Mouse (Mus musculus): ENCODE data around the gene Wdr63.

The Wdr63 gene

DNA sequence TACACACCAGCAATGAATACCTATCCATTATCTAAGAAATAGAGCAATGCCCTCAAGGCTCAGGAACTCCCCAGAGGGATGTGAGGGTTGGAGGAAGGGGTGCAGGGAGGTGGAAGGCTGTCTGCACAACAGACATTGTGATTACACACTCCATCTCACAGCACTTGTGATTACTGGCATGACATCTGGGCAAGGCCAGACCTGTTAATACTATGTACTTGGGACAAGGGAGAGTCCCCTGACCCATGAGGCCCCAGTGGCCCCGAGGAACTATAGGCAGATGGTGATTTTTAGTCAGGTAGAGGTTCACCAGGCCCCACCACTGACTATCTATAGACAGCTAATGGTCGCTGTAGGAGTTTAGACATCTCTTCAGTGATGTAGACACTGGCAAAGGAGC, 54.1 kb downstream of the Wdr63 start:
- DNase-seq (ENCODE audit: low spot score in 2 of 2): no peak

DNA sequence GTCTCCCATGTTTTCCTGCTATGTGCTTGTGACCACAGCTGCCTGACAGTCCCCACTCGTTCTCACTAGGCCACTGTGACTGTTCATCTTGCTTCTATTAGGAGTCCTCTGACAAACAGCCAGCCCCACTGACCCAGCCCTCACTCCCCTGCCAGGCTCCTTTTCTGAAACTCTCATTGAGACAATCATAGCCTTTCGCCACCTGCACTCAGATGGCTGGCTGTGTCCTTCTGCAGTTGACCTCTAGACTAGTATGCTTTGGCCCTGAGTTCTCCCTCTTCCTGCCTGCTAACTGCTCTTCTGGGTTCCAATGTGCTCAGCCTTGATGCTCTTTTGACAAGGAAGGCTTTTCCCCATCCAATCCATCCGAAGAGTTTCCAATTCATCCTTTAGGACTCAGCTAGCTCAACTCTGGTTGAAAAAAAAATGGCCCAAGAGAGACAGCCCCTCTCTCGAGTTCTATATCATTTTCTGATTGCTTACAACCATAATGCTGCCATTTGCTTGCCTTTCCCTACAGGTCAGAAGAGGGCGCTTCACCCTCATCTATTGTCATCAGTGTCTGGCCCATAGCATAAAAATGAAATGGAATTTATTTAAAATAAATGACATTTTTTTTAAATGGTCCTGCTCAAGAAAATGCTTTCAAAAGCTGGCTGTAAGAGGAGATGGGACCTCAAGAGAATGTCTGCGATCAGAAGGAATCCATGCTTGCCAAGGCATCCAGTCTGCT, 54.7 kb downstream of the Wdr63 start:
- no peak for DNase-seq (ENCODE audit: low spot score in 2 of 2)

DNA sequence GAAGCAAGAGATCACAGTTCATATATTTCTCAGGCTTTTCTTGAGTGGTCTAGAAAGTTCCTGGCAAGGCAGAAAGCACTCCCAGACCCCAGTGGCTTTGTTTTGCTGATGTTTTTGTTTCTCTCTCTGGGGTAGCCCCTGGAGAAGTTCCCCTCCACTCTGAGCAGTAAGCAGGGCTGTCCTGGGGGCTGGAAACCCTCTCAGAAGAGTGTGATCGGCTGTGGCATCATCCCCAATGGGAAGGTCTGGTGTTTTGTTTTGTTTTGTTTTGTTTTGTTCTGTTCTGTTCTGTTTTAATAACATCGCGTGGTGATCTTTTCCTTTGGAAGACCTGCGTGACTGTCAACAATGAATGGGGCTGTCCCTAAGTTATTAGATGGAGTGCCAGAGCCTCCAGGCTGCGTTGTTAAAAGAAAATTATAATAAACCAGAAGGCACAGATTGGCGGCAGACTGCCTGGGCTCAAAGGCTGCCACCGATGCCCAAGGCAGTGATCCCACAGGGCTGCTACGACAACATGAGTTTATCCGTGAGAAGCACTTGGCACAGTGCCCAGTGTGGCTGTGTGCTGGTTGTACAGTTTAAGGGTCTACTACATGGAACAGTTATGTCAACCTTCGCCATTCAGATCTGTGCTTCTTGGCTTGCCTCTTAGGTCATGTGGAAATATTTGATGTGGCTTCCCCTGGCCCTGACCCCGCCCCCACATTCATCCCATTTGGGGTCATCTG, 56.5 kb downstream of the Wdr63 start:
- DNase-seq (ENCODE audit: low spot score in 2 of 2): no peak

DNA sequence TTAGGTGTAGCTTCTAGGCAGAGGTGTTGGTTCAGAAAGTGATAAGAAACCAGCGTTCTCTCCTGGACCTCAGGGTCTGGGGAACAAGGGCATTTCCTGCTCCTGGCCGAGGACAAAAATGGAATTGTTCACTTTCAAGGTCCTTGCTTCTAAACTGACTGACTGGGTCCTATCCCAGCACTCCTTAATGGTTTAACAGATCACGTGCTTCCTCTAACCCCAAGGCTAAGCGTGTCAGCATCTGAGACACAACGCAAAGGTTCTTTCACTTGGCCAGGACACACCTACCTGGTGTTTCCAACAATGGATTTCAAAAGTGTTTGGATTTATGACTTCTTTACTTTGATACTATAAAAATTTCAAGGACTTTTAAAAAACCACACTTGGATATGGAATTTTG, 58.0 kb downstream of the Wdr63 start:
- no peak for DNase-seq (ENCODE audit: low spot score in 2 of 2)

DNA sequence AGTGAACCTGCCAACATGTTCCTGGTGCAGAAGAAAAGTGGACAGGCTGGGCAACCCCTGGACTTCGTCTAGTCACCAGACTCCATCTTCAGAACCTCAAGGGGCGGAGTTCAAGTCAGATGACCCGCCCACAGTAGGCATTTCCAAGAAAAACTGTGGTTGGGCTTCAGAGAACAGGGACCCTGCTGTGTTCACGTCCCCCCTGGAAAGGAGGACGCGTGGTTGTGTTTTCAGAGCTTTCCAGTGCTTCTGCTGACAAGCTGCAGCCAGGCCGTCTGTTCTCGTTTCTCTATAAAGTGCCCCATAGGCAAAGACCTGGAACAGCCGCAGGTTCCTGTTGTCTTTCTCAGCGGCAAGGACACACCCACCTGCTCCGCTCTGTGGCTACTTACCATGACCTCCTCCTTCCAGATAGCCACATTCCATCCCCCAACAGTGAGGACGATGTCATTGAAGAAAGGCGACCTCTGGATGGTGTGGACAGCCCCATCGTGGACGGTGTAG, 60.2 kb downstream of the Wdr63 start:
- peak; percentile 23 to 25 for DNase-seq (ENCODE audit: low spot score in 2 of 2)

DNA sequence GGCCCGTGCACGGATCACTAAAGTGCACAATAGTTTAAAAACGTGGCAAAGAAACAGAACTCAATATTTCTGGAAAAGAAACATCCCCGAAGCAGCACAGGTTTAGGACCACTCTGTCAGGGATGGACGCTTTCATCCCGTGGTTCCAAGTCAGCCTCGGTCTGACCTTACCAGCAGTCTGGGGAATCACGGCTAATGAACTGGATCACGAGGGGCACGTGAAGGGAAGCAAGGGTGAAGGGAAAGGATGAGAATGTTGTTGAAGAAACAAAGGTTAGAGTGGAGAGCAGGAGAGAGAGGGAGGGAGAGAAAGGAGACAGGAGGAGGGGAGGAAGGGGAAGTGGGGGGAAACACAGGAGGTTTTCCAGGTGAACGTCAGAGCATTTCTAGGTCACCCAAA, 61.9 kb downstream of the Wdr63 start:
- DNase-seq (ENCODE audit: low spot score in 2 of 2): no peak

DNA sequence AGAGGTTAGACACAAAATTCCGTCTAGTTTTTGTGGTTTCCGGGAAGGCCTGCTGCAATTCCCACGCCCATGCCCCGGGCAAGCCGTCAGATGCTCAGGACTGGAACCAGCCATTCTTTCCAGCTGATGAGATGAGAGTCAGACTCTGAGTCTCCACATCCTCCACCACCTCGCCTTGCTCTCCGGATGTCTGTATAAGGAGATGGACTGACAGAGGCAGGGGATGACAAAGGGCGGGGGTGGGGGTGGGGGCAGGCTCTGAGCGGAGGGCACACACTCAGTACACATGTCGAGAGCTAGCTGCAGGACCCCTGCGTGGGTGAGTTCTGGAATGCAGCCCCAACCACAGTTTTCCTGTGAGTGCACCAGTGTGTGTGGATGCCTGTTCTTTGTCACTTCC, 63.0 kb downstream of the Wdr63 start:
- DNase-seq (ENCODE audit: low spot score in 2 of 2): no peak

DNA sequence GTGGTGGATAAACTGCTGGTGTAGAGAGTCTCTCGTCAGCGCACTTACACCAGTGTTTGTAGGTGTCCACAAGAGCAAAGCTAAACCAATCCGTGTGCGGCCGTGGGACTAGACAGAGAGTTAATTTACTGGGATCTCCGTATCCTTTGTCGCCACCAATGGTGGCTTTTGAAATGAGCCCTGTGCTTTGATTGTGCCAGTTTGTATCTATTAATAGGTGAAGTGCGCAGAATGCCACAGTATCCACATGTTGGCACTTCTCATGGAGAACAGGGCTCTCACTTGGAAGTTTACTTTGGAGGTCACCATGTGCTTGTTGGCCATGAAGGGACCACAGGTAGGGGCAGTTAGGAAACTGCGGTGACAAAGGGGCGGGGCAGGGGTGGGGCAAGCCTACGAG, 66.5 kb downstream of the Wdr63 start:
- no peak for DNase-seq (ENCODE audit: low spot score in 2 of 2)

DNA sequence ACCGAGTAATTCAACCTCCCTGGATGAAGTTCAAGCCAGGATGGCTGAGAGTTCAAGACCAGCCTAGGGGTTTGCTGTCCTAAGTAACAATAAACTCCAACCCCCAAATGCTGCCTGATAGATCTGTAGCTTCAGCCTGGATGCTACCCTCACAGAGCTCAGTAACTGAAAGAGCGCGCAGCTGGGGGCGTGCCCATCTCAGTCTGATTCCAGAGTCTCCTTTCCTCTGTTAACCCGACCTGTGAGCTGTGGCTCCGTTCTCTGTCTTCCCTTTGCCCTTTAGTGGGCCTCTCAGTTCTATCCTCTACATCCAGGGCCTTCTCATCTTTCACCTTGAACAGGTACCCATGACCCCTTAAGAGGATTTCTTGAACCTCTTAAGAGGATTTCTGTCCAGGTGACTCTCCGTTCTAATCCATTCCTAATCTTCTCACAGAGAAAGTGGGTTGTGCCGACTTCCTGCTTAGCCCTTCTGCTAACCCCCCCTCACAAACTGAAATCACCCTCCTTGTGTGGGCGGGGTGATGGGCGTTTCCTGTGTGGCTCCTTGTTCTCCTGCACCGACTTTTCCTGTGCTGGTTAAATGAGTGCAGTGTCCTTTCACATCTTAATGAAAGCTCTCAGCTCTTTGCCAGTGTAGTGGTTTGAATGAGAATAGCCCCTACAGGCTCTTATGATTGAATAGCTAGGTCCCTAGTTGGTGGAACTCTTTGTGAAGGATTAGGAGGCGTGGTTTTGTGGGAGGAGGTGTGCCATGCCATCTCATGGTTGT, 68.6 kb downstream of the Wdr63 start:
- DNase-seq (ENCODE audit: low spot score in 2 of 2): no peak

DNA sequence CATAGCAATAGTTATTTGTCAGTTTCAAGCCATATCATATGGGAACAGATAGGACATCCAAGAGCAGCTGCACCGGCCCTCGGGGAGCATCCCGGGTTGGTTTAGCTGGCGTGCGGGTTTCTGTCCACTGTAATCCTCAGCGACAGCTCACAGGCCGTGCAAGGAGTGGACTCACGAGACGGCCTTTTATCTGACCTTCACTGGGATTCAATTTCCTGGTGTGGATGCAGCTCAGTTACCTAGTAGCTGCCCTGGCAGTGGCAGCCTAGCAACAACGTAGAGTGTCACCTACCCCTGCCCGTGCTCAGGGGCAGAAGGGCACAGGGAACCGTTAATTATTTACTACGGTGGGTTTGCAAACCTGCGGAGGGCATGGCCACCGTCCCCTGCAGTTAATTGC, 70.0 kb downstream of the Wdr63 start:
- DNase-seq (ENCODE audit: low spot score in 2 of 2): no peak

DNA sequence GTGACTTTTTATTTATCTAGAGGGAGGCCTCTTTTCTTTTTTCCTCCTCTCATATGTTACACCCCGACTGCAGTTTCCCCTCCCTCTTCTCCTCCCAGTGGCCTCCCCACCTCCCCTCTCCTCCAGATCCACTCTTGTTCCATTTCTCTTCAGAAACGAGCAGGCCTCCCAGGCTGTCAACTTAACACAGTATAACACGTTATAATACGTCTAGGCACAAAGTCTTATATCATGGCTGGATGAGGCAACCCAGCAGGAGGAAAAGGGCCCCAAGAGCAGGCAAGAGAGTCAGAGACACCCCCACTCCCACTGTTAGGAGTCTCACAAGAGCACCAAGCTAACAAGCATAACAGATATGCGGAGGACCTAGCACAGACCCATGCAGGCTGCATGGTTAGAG, 75.0 kb downstream of the Wdr63 start:
- DNase-seq (ENCODE audit: low spot score in 2 of 2): no peak

DNA sequence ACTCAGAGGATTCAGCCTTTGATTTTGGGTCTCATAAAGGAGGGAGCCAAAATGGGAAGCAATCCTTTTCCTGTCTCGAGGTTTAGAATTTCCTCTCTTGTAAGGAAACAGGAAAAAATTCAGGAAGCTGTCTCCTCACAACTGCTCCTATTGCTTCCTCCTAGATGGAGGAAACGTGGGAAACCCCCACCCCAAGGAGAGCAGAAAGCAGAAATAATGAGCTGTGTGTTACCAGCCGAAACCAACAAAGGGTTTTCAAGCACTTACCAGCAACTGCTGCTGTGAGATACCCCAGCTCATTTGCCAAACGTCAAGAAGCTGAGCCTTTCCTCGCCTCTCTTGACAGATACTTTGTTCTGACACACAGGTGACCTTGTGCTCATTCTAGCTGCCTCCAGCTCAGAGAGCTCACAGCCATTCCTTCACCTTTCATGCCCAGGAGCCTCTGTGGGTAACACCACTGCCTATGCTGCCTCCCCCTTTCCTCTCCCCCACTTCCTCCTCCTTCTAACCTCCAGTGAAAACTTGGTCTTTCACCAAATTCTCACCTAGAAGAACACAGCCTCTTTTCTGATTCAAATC, 77.6 kb downstream of the Wdr63 start:
- no peak for DNase-seq (ENCODE audit: low spot score in 2 of 2)

DNA sequence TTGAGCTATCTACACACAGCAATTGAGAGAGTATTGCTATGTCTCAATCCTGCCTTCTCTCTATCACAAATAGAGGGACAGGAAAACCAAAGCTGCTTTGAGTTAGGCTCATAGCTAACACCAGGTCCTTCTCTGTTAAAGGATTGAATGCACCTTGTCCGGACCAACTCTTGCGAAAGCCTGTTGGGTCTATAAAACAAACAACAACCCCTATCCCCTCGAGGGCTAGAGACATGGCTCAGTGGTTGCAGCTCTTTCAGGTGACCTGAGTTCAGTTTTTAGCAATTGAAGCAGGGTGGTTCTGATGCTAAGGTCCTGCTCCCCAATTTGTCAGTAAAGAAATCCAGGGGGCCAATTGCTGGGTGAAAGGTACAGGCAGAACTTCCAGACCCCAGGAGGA, 78.7 kb downstream of the Wdr63 start:
- no peak for DNase-seq (ENCODE audit: low spot score in 2 of 2)

DNA sequence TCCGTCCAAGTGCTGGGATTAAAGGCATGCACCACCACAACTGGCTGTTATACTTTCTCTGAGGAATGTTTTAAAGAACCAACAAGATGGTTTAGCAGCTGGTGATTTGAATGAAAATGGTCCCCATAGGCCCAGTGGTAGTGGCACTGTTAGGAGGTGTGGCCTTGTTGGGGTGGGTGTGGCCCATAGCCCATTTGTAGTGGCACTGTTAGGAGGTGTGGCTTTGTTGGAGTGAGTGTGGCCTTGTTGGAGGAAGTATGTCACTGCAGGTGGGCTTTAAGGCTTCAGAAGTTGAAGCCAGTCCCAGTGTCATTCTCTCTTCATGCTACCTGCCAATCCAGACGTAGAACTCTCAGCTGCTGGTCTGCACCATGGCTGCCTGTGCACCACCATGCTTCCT, 79.5 kb downstream of the Wdr63 start:
- DNase-seq (ENCODE audit: low spot score in 2 of 2): no peak

DNA sequence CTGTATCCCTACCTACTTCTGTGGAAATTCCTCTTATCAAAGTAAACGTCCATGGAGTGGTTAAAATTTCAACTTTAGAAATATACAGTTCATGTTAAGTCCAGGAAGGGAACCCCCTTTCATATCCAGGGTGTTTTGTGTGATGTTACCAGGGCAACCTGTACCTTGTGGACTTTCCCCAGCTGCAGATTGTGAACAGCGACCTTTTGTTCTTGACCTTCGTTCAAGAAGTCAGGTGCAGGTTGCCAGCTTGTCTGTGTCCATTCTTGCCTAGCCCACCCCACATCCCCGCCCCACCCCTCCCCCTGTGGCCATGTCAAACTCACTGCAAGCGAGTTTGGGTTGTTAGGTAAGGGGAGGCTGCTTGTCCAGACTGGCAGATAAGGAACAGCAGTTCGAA, 80.8 kb downstream of the Wdr63 start:
- no peak for DNase-seq (ENCODE audit: low spot score in 2 of 2)

DNA sequence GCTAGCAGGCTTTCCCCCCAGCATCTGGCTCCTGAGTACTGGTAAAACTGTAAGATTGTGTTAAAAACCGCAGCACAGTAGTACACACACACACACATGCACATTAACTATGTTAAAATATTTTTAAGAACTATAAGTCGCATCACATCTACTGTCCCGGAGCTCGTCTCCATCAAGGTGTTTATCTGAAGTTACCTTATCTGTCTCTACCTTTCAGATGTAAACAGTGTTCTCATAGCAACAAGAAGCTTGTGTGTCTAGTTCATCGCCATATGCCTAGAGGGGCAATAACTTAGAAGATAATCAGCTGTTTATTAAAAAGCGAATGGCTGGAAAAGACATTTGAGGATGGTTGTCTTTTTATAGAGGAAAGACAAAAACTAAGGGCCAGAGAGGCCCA, 82.4 kb downstream of the Wdr63 start:
- no peak for DNase-seq (ENCODE audit: low spot score in 2 of 2)

DNA sequence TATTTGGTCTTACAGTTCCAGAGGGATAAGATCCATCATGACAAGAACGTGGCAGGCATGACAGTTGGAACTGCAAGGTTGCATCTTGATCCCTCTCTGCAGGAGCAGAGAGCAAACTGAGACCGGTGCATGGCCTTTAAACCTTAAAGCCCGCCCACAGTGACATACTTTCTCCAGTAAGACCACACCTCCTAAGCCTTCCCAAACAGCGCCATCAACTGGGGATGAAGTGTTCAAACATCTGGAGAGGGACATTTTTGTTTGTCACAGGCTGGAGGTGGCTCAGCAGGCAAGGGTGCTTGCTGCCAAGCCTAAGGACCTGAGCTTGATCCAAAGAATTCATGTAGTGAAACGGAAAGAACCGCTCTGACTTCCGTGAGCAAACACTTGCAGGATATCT, 83.2 kb downstream of the Wdr63 start:
- no peak for DNase-seq (ENCODE audit: low spot score in 2 of 2)

DNA sequence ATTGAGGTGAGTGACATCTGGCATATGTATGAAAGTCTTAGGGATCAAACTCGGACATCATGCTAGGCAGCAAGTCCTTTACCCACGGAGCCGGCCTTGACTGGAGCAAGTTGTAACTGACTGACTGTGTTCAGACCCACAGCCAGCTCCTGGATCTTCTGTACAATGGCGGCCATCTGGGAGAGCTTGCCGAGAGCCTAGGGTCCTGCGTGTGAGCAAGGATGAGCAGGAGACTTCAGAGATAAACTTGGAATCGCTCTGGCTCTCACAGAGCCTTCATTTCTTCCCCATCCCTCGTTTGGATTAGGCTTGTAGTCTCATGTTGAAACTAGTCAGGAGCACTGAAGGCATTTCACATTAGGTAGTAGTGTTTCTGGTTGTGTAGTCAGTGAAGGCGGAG, 85.7 kb downstream of the Wdr63 start:
- DNase-seq (ENCODE audit: low spot score in 2 of 2): no peak

DNA sequence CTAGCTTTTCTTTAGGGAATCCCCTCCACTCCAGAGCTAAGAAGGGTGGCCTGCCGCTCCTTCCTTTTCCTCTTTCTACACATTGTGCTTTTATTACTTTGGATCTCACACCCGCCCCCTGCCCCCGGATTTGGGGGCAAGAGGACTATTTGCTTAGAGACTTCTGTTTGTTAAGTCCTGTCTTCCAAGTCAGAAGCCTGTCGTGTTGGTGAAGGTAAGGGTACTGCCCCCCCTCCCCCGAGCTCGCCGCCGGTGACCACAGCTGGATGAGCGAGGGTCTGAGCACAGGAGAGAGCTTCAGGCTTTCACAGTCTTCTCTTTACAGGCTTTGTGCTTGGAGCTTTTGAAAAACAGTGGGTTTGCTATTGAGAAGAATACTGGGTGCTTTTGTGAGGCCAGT, 90.4 kb downstream of the Wdr63 start:
- DNase-seq (ENCODE audit: low spot score in 2 of 2): no peak

DNA sequence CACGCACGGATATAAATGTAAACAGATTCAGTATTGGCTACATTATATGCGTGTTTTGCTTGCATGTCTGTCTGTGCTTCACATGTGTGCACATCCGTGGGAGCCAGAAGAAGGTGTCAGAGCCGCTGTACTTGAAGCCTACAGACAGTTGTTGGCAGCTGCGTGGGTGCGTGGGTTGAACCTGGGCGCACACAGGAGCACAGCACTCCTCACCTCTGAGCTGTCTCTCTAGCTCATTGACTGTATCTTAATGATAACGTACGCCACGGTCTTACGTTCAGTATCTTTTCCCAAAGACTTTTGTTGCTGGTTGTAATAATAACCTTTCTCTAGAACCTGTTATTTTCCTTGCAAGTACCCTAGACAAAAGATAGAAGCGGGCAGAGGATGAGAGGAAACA, 91.0 kb downstream of the Wdr63 start:
- no peak for DNase-seq (ENCODE audit: low spot score in 2 of 2)

DNA sequence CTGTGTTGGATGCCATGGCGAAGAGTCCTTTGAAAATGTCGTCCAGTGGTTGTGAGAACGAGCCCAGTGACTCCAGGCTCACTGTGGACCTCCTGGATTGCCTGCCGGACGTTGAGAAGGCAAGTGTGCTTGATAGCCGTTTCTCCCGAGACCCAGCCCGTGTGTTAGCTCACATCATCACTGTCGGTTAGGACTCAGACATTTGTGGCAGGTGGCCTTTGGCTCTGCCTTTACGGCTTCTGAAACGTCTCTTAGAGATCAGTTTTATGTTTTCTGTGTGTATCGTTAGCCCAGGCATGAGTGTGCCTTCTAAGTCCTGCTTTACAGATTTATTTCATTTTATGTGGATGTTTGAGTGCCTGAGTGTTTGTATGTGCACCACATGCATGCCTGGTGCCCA, 93.6 kb downstream of the Wdr63 start:
- no peak for DNase-seq (ENCODE audit: low spot score in 2 of 2)

DNA sequence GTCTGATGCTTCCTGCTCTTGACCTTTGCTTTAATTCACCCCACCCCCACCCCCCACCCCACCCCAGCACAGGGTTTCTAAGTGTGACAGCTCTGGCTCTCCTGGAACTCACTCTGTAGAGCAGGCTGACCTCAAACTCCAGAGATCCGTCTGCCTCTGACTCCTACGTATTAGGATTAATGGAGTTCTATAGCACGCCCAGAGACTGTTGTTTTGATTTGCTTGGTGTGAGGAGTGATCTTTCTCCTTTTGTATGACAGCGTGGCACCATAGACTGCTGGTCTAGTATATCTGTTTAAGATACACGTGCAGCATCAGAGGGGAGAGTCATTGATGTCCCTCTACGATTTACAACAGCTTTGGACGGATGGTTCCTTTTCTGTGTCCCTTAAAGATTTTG, 94.4 kb downstream of the Wdr63 start:
- DNase-seq (ENCODE audit: low spot score in 2 of 2): no peak

All from frontal cortex, postnatal 10 days (tissue).